Comparison of ENCODE assay signal across 14 mouse cellular contexts in genomic region chr1:177561716-177562588, GRCm38 (mm10).
DNase-seq lines count a peak whose midpoint lies in the region; ATAC-seq and TF ChIP-seq lines count a peak whose summit lies in the region.
"Had no signal": no experiment of that assay in that cellular context is flagged by ENCODE, and none has a peak within 500 bp of the region (broad histone marks: within the 10 kb centered on the region; RNA-seq: fewer than 3 reads in every experiment).

No protein-coding gene starts in this region.

- ATAC-seq in hindbrain, embryonic 12.5 days (ENCODE audit: low FRiP score): peak; percentile 75
- no peak for ATAC-seq in midbrain, embryonic 16.5 days
- no peak for ATAC-seq in megakaryocyte, adult 5-6 weeks (ENCODE audit: poor library complexity, severe bottlenecking)
- ATAC-seq: lung, postnatal 0 days; Patski had no signal

- H3K9me3 ChIP-seq in hindbrain, embryonic 12.5 days (replicated peaks): no peaks in the 10 kb centered on the region
- no peaks in the 10 kb centered on the region for H3K9me3 ChIP-seq in midbrain, embryonic 16.5 days (replicated peaks; ENCODE audit: control insufficient read depth, low read length, poor library complexity, severe bottlenecking)

- H3K9ac ChIP-seq in hindbrain, embryonic 12.5 days: no peak overlapping the region
- no peak overlapping the region for H3K9ac ChIP-seq in midbrain, embryonic 16.5 days (ENCODE audit: low read depth, low read length)

- H3K4me2 ChIP-seq in hindbrain, embryonic 12.5 days (replicated peaks): peak overlapping the region; percentile 35
- peak overlapping the region; percentile 44 for H3K4me2 ChIP-seq in midbrain, embryonic 16.5 days (ENCODE audit: low read length)

- no peak overlapping the region for H3K27ac ChIP-seq in hindbrain, embryonic 12.5 days
- H3K27ac ChIP-seq in midbrain, embryonic 16.5 days (ENCODE audit: low read length): no peak overlapping the region
- no peak overlapping the region for H3K27ac ChIP-seq in thymus, adult 2 months (ENCODE audit: control insufficient read depth, insufficient read depth, low read length)

- no peak for TF ChIP-seq POLR2A in thymus, adult 2 months (IDR thresholded peaks at IDR 0.05; ENCODE audit: control insufficient read depth, extremely low read depth, insufficient read depth, low read length, poor library complexity)

- no peak for TF ChIP-seq CTCF in thymus, adult 2 months (IDR thresholded peaks at IDR 0.05; ENCODE audit: borderline replicate concordance, control insufficient read depth, extremely low read depth, insufficient read depth, low read length, poor library complexity)

- 0 out of 2 replicates have a peak, but pooled peaks cover under 1% of the 10 kb centered on the region for H3K27me3 ChIP-seq in hindbrain, embryonic 12.5 days
- H3K27me3 ChIP-seq in midbrain, embryonic 16.5 days (ENCODE audit: control insufficient read depth, insufficient read depth, low read depth, low read length): no peaks in the 10 kb centered on the region
- H3K27me3 ChIP-seq in thymus, adult 2 months (ENCODE audit: control insufficient read depth, insufficient read depth, low read length): no peaks in the 10 kb centered on the region
- H3K27me3 ChIP-seq: Patski had no signal

- peak; percentile 31 for DNase-seq in Muller cell, postnatal 12 days (ENCODE audit: inconsistent ontology term)
- DNase-seq in embryo, embryonic 9.5 days (ENCODE audit: extremely low spot score): peak; percentile 59
- DNase-seq in ovary, postnatal 10 days (ENCODE audit: low spot score): no peak
- DNase-seq in c-Kit-positive CD71-positive TER-119-positive erythroid progenitor cells, embryonic 14.5 days (ENCODE audit: low spot score): no peak
- no peak for DNase-seq in thymus, adult 2 months
- DNase-seq: gastrocnemius, postnatal 36 days; layer of hippocampus, adult 9-11 months; liver; thymus, adult 18-20 months had no signal

- H3K4me3 ChIP-seq in hindbrain, embryonic 12.5 days: no peak overlapping the region
- H3K4me3 ChIP-seq in midbrain, embryonic 16.5 days (ENCODE audit: low read depth, low read length): no peak overlapping the region; the same call in 1 of the 2 replicates
- no peak overlapping the region for H3K4me3 ChIP-seq in thymus, adult 2 months (ENCODE audit: control insufficient read depth, insufficient read depth, low read length)

- H3K36me3 ChIP-seq in hindbrain, embryonic 12.5 days: no peaks in the 10 kb centered on the region
- H3K36me3 ChIP-seq in midbrain, embryonic 16.5 days (ENCODE audit: control insufficient read depth, insufficient read depth, low read length): no peaks in the 10 kb centered on the region
- H3K36me3 ChIP-seq in thymus, adult 2 months (ENCODE audit: control insufficient read depth, insufficient read depth, low read length): no peaks in the 10 kb centered on the region

- WGBS in hindbrain, embryonic 12.5 days: 30% methylated on average over 17 of the region's 17 CpGs
- WGBS in midbrain, embryonic 16.5 days: 21% methylated on average over 17 of the region's 17 CpGs
- 96% methylated on average over 17 of the region's 17 CpGs for WGBS in thymus, adult 2 months

- H3K4me1 ChIP-seq in hindbrain, embryonic 12.5 days: peaks cover 18% of the 10 kb centered on the region
- H3K4me1 ChIP-seq in midbrain, embryonic 16.5 days (ENCODE audit: control insufficient read depth, insufficient read depth, low read length): peaks cover 7% of the 10 kb centered on the region; the same call in 1 of the 2 replicates
- H3K4me1 ChIP-seq in thymus, adult 2 months (replicated peaks; ENCODE audit: control insufficient read depth, insufficient read depth, low read length): no peaks in the 10 kb centered on the region

Comparison
In these comparisons a context has a peak if more than half of its experiments do, and no peak if none do; other contexts are left out.
1. DNase-seq: peak in Muller cell, postnatal 12 days (single experiment) and embryo, embryonic 9.5 days (single experiment); none in ovary, postnatal 10 days (single experiment), c-Kit-positive CD71-positive TER-119-positive erythroid progenitor cells, embryonic 14.5 days (single experiment) and thymus, adult 2 months (single experiment).